Mouse (Mus musculus) spleen, adult 2 months (tissue): ENCODE data around the gene Tmem223. TPM values are rescaled to one million over a fixed set of nuclear protein-coding genes. Genes with fewer than 3 reads are reported as not detected.

Experiments
- DNase-seq, 2 experiments: peaks; one replicate each; pipeline versions ENCODE4 v3.0.0 to v3.0.0-alpha.2; 2012 to 2021; ENCODE audit warnings: low spot score in 2 of 2, low read depth in 1 of 2
- H3K27ac ChIP-seq: fragments of 200-500 bp; 2 replicates; pipeline ENCODE4 v1.5.1; 2012; ENCODE audit warnings: low read length, inconsistent platforms; ENCODE audit not compliant: insufficient read depth
- H3K27me3 ChIP-seq: fragments of 200-500 bp; 2 replicates; pipeline ENCODE4 v1.6.1; 2012; ENCODE audit warnings: mild to moderate bottlenecking, moderate library complexity, low read length, inconsistent platforms; ENCODE audit not compliant: control insufficient read depth, insufficient read depth
- H3K36me3 ChIP-seq: fragments of 200-500 bp; 2 replicates; pipeline ENCODE4 v1.6.1; 2012; ENCODE audit warnings: mild to moderate bottlenecking, low read length, inconsistent platforms; ENCODE audit not compliant: control insufficient read depth, insufficient read depth
- H3K4me1 ChIP-seq: fragments of 200-500 bp; 2 replicates; pipeline ENCODE4 v1.6.1; 2011; ENCODE audit warnings: inconsistent platforms; ENCODE audit not compliant: control insufficient read depth, insufficient read depth, insufficient read length
- H3K4me3 ChIP-seq: fragments of 200-500 bp; 2 replicates; pipeline ENCODE4 v1.5.1; 2011; ENCODE audit warnings: mild to moderate bottlenecking, inconsistent platforms; ENCODE audit not compliant: insufficient read depth, insufficient read length; ENCODE audit errors: extremely low read depth
- CTCF ChIP-seq: fragments of 200-500 bp; IDR thresholded peaks from 2 replicates; pipeline ENCODE4 v1.5.1; 2011; ENCODE audit warnings: mild to moderate bottlenecking, inconsistent platforms; ENCODE audit not compliant: insufficient read depth, insufficient read length, insufficient replicate concordance; ENCODE audit errors: extremely low read depth
- POLR2A ChIP-seq: fragments of 200-500 bp; IDR thresholded peaks from 2 replicates; pipeline ENCODE4 v1.6.1; 2011; ENCODE audit warnings: low read depth, low read length, inconsistent platforms
- WGBS: fragments of 180-500 bp; shearing (Covaris S2); methylation state at CpG from one replicate; pipeline ENCODE4 v1.1.7; 2018; 5-methylcytosine and 5-hydroxymethylcytosine counted together
- polyA plus RNA-seq: library from polyadenylated mRNA; depleted of rRNA; stranded (reverse); fragments of >200 nt; gene quantifications from 2 replicates; pipeline ENCODE4 v1.2.3, GENCODE M21; 2012

Tmem223 gene
- polyA plus RNA-seq, 1 experiment, result 86.1 TPM

GRCm38 (mm10) chr19:8758899-8759298 lies 11.9 kb upstream of the Tmem223 start:
- H3K27ac ChIP-seq, result no peak overlapping the region
- WGBS, result 51% methylated on average over 2 of the region's 2 CpGs
- TF ChIP-seq POLR2A (no peak), CTCF (no peak)
- H3K27me3 ChIP-seq, result no peaks in the 10 kb centered on the region
- peaks cover 16% of the 10 kb centered on the region for H3K36me3 ChIP-seq
- DNase-seq, result no peak
- H3K4me1 ChIP-seq, result peaks cover 12% of the 10 kb centered on the region; the same call in 1 of the 2 replicates
- H3K4me3 ChIP-seq, result no peak overlapping the region

DNA sequence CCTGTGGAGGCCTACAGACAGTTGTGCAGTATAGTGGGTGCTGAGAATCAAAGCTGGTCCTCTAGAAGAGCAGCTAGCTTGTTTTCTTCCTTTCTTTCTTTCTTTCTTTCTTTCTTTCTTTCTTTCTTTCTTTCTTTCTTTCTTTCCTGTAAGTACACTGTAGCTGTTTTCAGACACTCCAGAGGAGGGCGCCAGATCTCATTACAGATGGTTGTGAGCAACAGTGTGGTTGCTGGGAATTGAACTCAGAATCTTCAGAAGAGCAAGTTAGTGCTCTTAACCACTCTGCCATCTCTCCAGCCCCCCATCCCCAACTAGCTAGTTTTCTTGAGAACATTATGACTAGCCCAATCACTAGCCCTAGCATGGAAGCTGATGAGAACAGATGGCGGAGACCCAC lies 10.0 kb upstream of the Tmem223 start:
- no peak for DNase-seq
- peaks cover 33% of the 10 kb centered on the region for H3K36me3 ChIP-seq
- peaks cover 9% of the 10 kb centered on the region; the same call in 1 of the 2 replicates for H3K4me1 ChIP-seq
- no peak overlapping the region for H3K27ac ChIP-seq
- WGBS, result 93% methylated on average over 2 of the region's 2 CpGs
- H3K4me3 ChIP-seq, result no peak overlapping the region
- no peaks in the 10 kb centered on the region for H3K27me3 ChIP-seq
- TF ChIP-seq POLR2A (no peak), CTCF (no peak)

- TF ChIP-seq POLR2A (no peak), CTCF (no peak)
- no peak for DNase-seq
- Histone ChIP-seq H3K4me1 (no peaks in the 10 kb centered on the region; the same call in 1 of the 2 replicates), H3K4me3 (no peak overlapping the region), H3K36me3 (peaks cover 54% of the 10 kb centered on the region), H3K27me3 (no peaks in the 10 kb centered on the region), H3K27ac (no peak overlapping the region)
- WGBS, result 55% methylated on average over 4 of the region's 4 CpGs
Observed at GRCm38 (mm10) chr19:8763276-8763675, 7.5 kb upstream of the Tmem223 start.

DNA sequence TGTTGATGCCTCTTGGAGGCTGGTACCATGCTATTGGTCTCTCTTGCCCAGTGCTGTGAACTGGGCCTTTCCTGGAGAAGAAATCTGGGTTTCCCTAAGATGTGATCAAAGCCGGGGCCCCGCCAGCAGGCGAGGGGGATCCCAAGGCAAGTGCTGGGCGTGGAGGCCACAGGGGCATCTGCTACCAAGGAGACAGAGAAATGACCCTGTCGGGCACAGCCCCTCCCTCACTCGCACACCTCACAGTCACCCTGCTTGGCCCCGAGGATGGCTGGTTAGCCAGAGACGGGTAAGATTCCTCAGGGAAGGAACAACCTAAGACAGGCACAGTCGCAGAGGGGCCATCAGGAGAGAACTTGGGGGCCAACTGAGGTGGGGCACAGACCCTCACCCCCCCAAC lies 5.2 kb upstream of the Tmem223 start:
- H3K4me3 ChIP-seq, result no peak overlapping the region
- WGBS, result 97% methylated on average over 9 of the region's 9 CpGs
- no peaks in the 10 kb centered on the region; the same call in 1 of the 2 replicates for H3K4me1 ChIP-seq
- no peaks in the 10 kb centered on the region for H3K27me3 ChIP-seq
- no peak for TF ChIP-seq CTCF
- no peak for TF ChIP-seq POLR2A
- no peak overlapping the region for H3K27ac ChIP-seq
- no peak for DNase-seq
- H3K36me3 ChIP-seq, result peaks cover 56% of the 10 kb centered on the region

GRCm38 (mm10) chr19:8772996-8773395 lies 2.2 kb downstream of the Tmem223 start:
- TF ChIP-seq CTCF (no peak), POLR2A (no peak)
- Histone ChIP-seq H3K4me1 (peaks cover 11% of the 10 kb centered on the region; the same call in 1 of the 2 replicates), H3K36me3 (peaks cover 6% of the 10 kb centered on the region), H3K27me3 (no peaks in the 10 kb centered on the region), H3K27ac (no peak overlapping the region), H3K4me3 (peak overlapping the region; percentile 16; the same call in 1 of the 2 replicates)
- WGBS, result 71% methylated on average over 5 of the region's 5 CpGs
- no peak for DNase-seq

DNA sequence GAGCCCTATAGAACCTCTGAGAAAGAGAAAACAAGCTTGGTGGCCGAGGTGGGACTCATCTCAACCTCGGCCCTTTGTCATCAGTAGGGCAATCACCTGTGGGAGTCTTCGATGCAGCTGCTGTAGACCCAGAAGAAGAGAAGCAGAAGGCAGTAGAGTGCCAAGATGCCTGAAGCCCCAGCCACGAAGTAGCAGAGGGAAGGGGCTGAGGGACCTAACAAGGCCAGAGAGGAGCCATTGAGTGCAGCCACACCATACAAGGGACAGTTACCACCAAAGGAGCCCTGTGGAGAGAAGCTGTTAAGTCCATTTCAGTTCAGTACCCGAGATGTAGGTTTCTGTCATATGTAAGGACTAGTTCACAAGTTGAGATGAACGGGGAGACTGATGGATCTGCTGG lies 2.6 kb downstream of the Tmem223 start:
- Histone ChIP-seq H3K4me1 (peaks cover 11% of the 10 kb centered on the region; the same call in 1 of the 2 replicates), H3K4me3 (peak overlapping the region; percentile 16; the same call in 1 of the 2 replicates), H3K27ac (0 out of 2 replicates have a peak overlapping the region, but pooled peaks have one; percentile 27), H3K27me3 (no peaks in the 10 kb centered on the region), H3K36me3 (peaks cover 5% of the 10 kb centered on the region)
- DNase-seq, result no peak
- WGBS, result 31% methylated on average over 6 of the region's 6 CpGs
- no peak for TF ChIP-seq POLR2A
- no peak for TF ChIP-seq CTCF

DNA sequence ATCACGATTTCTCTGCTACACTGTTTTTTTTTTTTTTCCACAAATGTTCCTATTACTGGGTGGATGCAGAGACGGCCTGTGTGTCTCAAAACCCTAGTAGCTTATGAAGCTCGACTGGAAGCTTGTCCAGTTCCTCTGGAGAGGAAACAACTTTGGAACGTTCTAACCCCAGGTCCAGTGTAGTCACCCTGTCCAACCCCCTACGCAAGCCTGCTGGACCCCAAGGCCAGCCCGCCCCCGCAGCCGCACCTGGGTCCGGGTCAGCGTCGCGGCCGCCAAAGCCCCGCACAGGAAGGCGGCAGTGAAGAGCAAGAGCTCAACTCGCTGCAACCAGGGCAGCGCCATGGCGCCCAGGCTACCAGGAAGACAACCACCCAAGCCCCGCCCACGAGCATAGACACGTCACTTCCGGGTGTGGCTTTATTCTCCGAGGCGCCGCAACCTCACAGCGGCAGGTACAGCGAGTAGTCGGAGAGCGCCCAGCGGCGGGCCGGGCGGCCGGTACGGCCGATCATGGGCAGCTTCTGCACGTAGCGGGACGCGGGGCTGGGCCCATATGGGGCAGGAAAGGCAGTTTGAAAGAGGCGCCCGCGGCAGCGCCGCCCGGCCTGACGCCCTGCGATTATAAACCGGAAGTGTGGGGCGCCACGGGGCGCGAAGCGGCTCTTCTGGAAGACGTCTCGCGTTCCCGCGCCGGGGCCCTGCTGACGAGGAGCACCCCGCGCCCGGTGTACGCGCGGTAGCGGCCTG lies 3.5 kb downstream of the Tmem223 start, which contains the start of gene Tmem179b:
TSS of gene Tmem179b (minus strand) at position 382 of the 750 bp plus-strand sequence.
- Histone ChIP-seq H3K4me3 (peak within 1 kb of the TSS; percentile 94), H3K4me1 (peaks cover 11% of the 10 kb centered on the region; the same call in 1 of the 2 replicates), H3K27me3 (no peaks in the 10 kb centered on the region), H3K27ac (peak within 1 kb of the TSS; percentile 99), H3K36me3 (peaks cover 3% of the 10 kb centered on the region)
- TF ChIP-seq CTCF, result no peak
- TF ChIP-seq POLR2A, result peak; percentile 95
- DNase-seq, result peak; percentile 89 to 96
- WGBS, result under 1% methylated on average over 68 of the region's 68 CpGs
